Mouse (Mus musculus): Measurements from ENCODE around the gene Slain1.
"Not testable (repeated sequence)": the region's sequence is repeated elsewhere in the genome, so short reads cannot be mapped to it uniquely, and the experiment has no call there.

The Slain1 gene

DNA sequence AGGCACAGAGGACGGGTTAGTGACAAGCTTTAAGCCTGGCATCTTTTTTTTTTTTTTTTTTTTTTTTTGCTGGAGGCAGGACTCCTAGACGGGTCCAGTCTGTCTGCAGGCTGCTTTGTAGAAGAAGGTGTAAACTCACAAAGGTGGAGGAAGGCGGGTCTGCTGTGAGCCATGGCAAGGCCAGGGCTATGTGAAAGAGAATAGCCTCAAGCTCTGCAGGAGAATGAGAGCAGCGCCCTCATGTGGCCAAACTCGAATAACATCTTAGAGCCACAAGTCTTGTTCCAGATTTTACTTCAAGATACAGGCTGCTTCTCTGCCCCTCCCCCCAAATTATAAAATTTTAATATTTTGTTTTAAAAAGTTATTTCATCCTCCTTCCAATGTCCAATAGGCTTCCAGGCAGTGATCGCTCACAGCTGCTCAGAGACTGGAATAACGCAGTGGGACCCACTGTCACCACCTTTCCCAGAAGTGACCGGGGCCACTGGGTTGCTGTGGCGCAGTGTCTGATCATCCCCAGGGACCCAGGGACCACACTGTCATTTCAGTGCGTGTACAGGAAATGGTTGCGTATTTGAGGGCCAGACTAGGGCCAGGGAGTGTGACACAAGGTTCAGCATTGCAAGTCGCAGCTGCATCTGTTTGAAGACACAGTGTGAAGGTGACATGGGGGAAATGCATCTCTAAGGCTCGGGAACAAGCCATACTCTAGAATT, 70.8 kb downstream of the Slain1 start:
- DNase-seq (ENCODE audit: low spot score in 2 of 2), result no peak

DNA sequence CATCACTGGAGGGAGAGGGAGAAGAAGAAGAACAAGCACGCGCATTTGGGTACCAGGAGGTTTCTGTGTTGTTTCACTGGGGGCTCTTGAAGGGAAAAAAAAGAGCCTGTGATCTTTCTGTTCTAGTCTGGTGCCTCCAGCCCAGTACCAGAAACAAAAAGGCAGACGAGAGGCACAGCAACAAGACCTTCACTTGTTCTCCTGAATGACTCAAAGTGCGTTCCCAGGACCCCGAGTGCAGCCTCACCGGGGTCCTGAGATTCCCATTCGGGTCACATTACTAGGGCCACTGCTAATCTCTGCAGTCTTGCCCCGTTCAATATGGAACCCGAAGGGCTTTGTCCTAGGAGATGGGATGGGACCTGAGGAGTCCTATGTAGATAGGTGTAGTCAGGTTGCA, 73.3 kb downstream of the Slain1 start:
- DNase-seq (ENCODE audit: low spot score in 2 of 2), result no peak

DNA sequence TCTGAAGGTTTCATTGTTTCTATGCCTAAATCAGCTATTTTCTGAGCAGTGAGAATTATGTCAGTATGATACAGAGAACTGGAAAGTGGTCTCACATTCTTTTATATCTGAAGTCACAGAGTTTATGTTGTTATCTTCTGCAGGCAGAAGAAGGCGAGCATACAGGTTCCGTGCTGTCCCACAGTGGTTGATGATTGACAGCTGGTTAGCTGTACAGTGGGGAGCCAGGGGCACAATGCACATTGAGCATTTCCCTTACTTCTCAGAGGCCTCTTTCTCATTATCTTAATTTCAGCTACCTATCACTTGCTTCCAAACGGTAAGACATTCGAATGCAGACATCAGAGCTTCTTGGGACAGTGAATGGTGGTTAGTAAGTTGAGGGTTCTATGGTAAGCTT, 73.8 kb downstream of the Slain1 start:
- no peak for DNase-seq (ENCODE audit: low spot score in 2 of 2)

- no peak for DNase-seq (ENCODE audit: low spot score in 2 of 2)
Measured at GRCm38 (mm10) chr14:103728506-103728905, 78.5 kb downstream of the Slain1 start.

- DNase-seq (ENCODE audit: low spot score in 2 of 2), result no peak
Measured at GRCm38 (mm10) chr14:103728951-103729725, 79.1 kb downstream of the Slain1 start.

GRCm38 (mm10) chr14:103729760-103730367, 79.8 kb downstream of the Slain1 start:
- DNase-seq (ENCODE audit: low spot score in 2 of 2), result no peak

GRCm38 (mm10) chr14:103732626-103733025, 82.6 kb downstream of the Slain1 start:
- no peak for DNase-seq (ENCODE audit: low spot score in 2 of 2)

GRCm38 (mm10) chr14:103741216-103741615, 91.2 kb downstream of the Slain1 start:
- no peak for DNase-seq (ENCODE audit: low spot score in 2 of 2)

DNA sequence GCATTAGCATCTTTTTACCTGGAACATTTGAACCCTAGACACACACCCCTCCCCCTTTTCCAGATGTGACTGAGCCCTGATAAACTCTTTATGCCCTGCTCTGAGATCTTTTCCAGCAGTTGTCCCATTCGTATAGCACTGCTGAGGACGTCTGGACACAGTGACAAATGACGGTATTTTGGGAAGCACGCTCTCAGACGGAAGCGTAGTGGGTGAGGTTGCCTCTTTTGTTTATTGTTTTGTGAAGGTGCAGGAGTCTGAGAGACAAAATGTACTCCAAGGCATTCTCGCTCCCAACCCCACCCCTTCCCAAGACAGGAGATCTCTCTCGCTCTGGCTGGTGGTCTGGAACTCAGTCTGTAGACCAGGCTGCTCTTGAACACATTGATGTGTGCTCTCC, 92.1 kb downstream of the Slain1 start:
- no peak for DNase-seq (ENCODE audit: low spot score in 2 of 2)

DNA sequence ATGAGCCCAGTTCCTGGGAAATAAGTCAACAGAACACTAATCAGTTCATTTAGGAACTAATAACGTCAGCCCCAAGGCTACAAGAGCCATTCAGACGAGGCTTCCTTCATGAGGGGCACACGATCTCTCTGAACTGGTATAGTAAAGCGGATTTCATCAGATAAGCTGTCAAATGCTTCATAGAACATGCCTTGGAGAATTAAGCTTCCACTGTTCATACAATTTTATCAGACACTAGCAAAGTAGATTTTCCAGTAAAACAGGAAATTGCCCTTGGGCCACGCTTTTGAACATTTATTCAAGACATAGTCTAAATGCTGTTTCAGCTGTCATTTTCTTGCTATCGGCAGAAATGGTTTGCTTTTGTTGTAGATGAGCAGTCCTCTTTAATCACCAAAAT, 97.3 kb downstream of the Slain1 start:
- no peak for DNase-seq (ENCODE audit: low spot score in 2 of 2)

DNA sequence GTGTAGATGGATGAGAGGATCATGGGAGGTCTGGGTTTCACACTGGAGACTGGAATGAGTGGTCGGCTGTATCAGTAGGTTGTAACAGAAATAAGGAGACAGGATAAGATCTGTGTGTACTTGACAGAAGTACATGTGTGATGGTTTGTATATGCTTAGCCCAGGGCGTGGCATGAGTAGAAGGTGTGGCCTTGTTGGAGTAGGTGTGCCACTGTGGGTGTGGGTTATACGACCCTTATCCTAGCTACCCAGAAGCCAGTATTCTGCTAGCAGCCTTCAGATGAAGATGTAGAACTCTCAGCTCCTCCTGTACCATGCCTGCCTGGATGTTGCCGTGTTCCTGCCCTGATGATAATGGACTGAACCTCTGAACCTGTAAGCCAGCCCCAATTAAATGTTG, 100.6 kb downstream of the Slain1 start:
- DNase-seq (ENCODE audit: low spot score in 2 of 2), result not testable (repeated sequence)

GRCm38 (mm10) chr14:103751384-103751783, 101.4 kb downstream of the Slain1 start:
- no peak for DNase-seq (ENCODE audit: low spot score in 2 of 2)

DNA sequence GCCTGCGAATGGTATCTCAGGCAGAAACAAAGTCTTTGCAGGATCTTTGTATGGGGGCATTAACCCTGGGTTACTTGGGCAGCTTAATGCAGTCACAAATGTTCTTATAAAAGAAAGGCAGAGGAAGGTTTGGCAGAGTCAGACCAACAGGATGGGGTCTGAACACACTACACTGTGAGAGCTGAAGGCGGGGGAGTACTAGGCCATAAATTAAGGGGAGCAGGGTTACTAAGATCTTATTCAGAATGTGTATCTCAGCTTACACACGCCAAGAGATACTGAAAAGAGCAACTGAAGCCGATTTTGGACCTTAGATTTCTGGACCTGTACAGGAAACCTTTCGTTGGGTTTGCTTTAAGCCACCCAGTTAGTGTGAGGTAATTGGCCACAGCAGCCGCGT, 102.7 kb downstream of the Slain1 start:
- DNase-seq (ENCODE audit: low spot score in 2 of 2), result no peak

DNA sequence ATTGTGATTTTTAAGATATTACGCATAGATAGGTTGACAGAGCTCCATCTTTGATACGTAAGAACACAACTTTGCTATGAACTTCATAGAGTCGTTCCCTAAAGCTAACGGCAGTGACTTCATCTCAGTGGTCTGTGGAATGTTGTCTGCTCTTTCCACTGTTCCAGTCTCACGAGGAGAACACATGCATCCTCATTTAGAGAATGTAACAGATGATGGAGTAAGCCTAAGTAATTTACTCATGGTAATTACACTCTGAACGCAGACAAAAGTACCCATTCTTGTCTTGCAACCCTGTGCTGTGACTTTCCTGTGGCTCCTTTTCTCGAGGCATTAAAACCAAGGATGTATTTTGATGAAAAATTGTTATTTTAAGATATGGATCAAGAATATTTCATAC, 104.0 kb downstream of the Slain1 start:
- DNase-seq (ENCODE audit: low spot score in 2 of 2), result no peak

DNA sequence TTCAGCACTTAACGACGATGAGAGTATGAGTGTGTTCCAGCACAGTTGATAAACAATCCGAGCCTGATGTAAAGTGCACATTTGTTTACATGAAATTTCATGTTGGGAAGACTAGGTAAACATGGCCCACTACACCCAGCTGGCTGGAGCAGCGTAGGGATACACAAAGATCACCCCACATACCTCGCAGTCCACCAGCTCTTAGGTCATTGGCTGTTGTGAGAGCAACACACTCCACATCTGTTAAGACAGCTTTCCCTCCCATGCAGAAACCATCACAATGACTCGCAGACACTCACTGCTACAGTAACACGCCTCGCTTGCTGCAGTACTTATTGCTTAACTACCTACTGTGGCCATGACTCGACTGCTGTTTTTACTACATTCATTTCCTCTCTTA, 104.4 kb downstream of the Slain1 start:
- no peak for DNase-seq (ENCODE audit: low spot score in 2 of 2)
